Mouse (Mus musculus): Measurements from ENCODE around the gene Cux2. TPM values are rescaled to one million over a fixed set of nuclear protein-coding genes. Genes with fewer than 3 reads are reported as not detected.

Gene Cux2
- polyA plus RNA-seq, 1 experiment from 2014 or later: 4.9 TPM

GRCm38 (mm10) chr5:121832376-121833155, 217.3 kb downstream of the Cux2 start:
- no peak for ATAC-seq (replicated peaks; ENCODE audit: low FRiP score)
- peaks cover 41% of the 10 kb centered on the region for H3K4me1 ChIP-seq (replicated peaks; ENCODE audit: control insufficient read depth, insufficient read depth, low read length)
- no peaks in the 10 kb centered on the region for H3K27me3 ChIP-seq (replicated peaks; ENCODE audit: control insufficient read depth, insufficient read depth, low read length)
- no peak for DNase-seq (ENCODE audit: low spot score)
- H3K27ac ChIP-seq (ENCODE audit: low read depth, low read length): peak overlapping the region; percentile 62; the same call in 1 of the 2 replicates
- H3K9ac ChIP-seq (ENCODE audit: low read depth, low read length): no peak overlapping the region
- H3K4me3 ChIP-seq (ENCODE audit: low read depth, low read length): no peak overlapping the region
- no peaks in the 10 kb centered on the region for H3K9me3 ChIP-seq (ENCODE audit: control insufficient read depth, low read length)
- peaks cover 14% of the 10 kb centered on the region; the same call in 1 of the 2 replicates for H3K36me3 ChIP-seq (ENCODE audit: control insufficient read depth, insufficient read depth, low read length)
- 78% methylated on average over 6 of the region's 6 CpGs for WGBS
- peak overlapping the region; percentile 39 for H3K4me2 ChIP-seq

GRCm38 (mm10) chr5:121831002-121831601, 218.8 kb downstream of the Cux2 start:
- Histone ChIP-seq H3K9me3 (ENCODE audit: control insufficient read depth, low read length) (no peaks in the 10 kb centered on the region), H3K9ac (ENCODE audit: low read depth, low read length) (no peak overlapping the region), H3K27ac (ENCODE audit: low read depth, low read length) (no peak overlapping the region), H3K4me1 (replicated peaks; ENCODE audit: control insufficient read depth, insufficient read depth, low read length) (peaks cover 39% of the 10 kb centered on the region), H3K36me3 (ENCODE audit: control insufficient read depth, insufficient read depth, low read length) (peaks cover 22% of the 10 kb centered on the region), H3K4me3 (ENCODE audit: low read depth, low read length) (no peak overlapping the region), H3K27me3 (replicated peaks; ENCODE audit: control insufficient read depth, insufficient read depth, low read length) (no peaks in the 10 kb centered on the region), H3K4me2 (no peak overlapping the region)
- 88% methylated on average over 6 of the region's 6 CpGs for WGBS
- ATAC-seq (replicated peaks; ENCODE audit: low FRiP score) (no peak), DNase-seq (ENCODE audit: low spot score) (no peak)

- WGBS: 59% methylated on average over 79 of the region's 82 CpGs
- Histone ChIP-seq H3K27ac (ENCODE audit: low read depth, low read length) (no peak overlapping the region), H3K4me1 (replicated peaks; ENCODE audit: control insufficient read depth, insufficient read depth, low read length) (peaks cover 26% of the 10 kb centered on the region), H3K9me3 (ENCODE audit: control insufficient read depth, low read length) (no peaks in the 10 kb centered on the region), H3K4me3 (ENCODE audit: low read depth, low read length) (peak overlapping the region; percentile 23), H3K4me2 (peak overlapping the region; percentile 65), H3K36me3 (ENCODE audit: control insufficient read depth, insufficient read depth, low read length) (peaks cover 34% of the 10 kb centered on the region), H3K27me3 (replicated peaks; ENCODE audit: control insufficient read depth, insufficient read depth, low read length) (no peaks in the 10 kb centered on the region), H3K9ac (ENCODE audit: low read depth, low read length) (no peak overlapping the region)
- DNase-seq (ENCODE audit: low spot score) (no peak), ATAC-seq (replicated peaks; ENCODE audit: low FRiP score) (no peak)
Observed at GRCm38 (mm10) chr5:121828491-121829432, 221.1 kb downstream of the Cux2 start.

- Histone ChIP-seq H3K9me3 (ENCODE audit: control insufficient read depth, low read length) (no peaks in the 10 kb centered on the region), H3K36me3 (ENCODE audit: control insufficient read depth, insufficient read depth, low read length) (peaks cover 34% of the 10 kb centered on the region), H3K4me2 (no peak overlapping the region), H3K4me1 (replicated peaks; ENCODE audit: control insufficient read depth, insufficient read depth, low read length) (peaks cover 18% of the 10 kb centered on the region), H3K4me3 (ENCODE audit: low read depth, low read length) (no peak overlapping the region), H3K27me3 (replicated peaks; ENCODE audit: control insufficient read depth, insufficient read depth, low read length) (no peaks in the 10 kb centered on the region), H3K9ac (ENCODE audit: low read depth, low read length) (no peak overlapping the region), H3K27ac (ENCODE audit: low read depth, low read length) (no peak overlapping the region)
- no peak for DNase-seq (ENCODE audit: low spot score)
- no peak for ATAC-seq (replicated peaks; ENCODE audit: low FRiP score)
- 86% methylated on average over 4 of the region's 4 CpGs for WGBS
Observed at GRCm38 (mm10) chr5:121827876-121828275, 222.0 kb downstream of the Cux2 start.

- H3K27me3 ChIP-seq (replicated peaks; ENCODE audit: control insufficient read depth, insufficient read depth, low read length): no peaks in the 10 kb centered on the region
- no peak for ATAC-seq (replicated peaks; ENCODE audit: low FRiP score)
- peaks cover 9% of the 10 kb centered on the region for H3K4me1 ChIP-seq (replicated peaks; ENCODE audit: control insufficient read depth, insufficient read depth, low read length)
- WGBS: 81% methylated on average over 3 of the region's 3 CpGs
- no peak overlapping the region for H3K4me3 ChIP-seq (ENCODE audit: low read depth, low read length)
- no peak for DNase-seq (ENCODE audit: low spot score)
- H3K4me2 ChIP-seq: no peak overlapping the region
- H3K9me3 ChIP-seq (ENCODE audit: control insufficient read depth, low read length): no peaks in the 10 kb centered on the region
- H3K9ac ChIP-seq (ENCODE audit: low read depth, low read length): no peak overlapping the region
- H3K27ac ChIP-seq (ENCODE audit: low read depth, low read length): no peak overlapping the region
- peaks cover 37% of the 10 kb centered on the region for H3K36me3 ChIP-seq (ENCODE audit: control insufficient read depth, insufficient read depth, low read length)
Observed at GRCm38 (mm10) chr5:121825606-121826005, 224.3 kb downstream of the Cux2 start.

- WGBS: 46% methylated on average over 4 of the region's 4 CpGs
- H3K4me3 ChIP-seq (ENCODE audit: low read depth, low read length): no peak overlapping the region
- peaks cover 50% of the 10 kb centered on the region for H3K36me3 ChIP-seq (ENCODE audit: control insufficient read depth, insufficient read depth, low read length)
- H3K4me1 ChIP-seq (replicated peaks; ENCODE audit: control insufficient read depth, insufficient read depth, low read length): peaks cover 11% of the 10 kb centered on the region
- no peaks in the 10 kb centered on the region for H3K27me3 ChIP-seq (replicated peaks; ENCODE audit: control insufficient read depth, insufficient read depth, low read length)
- ATAC-seq (replicated peaks; ENCODE audit: low FRiP score) (peak; percentile 21), DNase-seq (ENCODE audit: low spot score) (no peak)
- H3K9me3 ChIP-seq (ENCODE audit: control insufficient read depth, low read length): no peaks in the 10 kb centered on the region
- peak overlapping the region; percentile 13; the same call in 1 of the 2 replicates for H3K4me2 ChIP-seq
- peak overlapping the region; percentile 48 for H3K27ac ChIP-seq (ENCODE audit: low read depth, low read length)
- H3K9ac ChIP-seq (ENCODE audit: low read depth, low read length): no peak overlapping the region
Observed at GRCm38 (mm10) chr5:121824121-121824520, 225.8 kb downstream of the Cux2 start.

- WGBS: 85% methylated on average over 1 of the region's 1 CpGs
- Histone ChIP-seq H3K27ac (ENCODE audit: low read depth, low read length) (no peak overlapping the region), H3K4me2 (no peak overlapping the region), H3K9me3 (ENCODE audit: control insufficient read depth, low read length) (no peaks in the 10 kb centered on the region), H3K36me3 (ENCODE audit: control insufficient read depth, insufficient read depth, low read length) (peaks cover 51% of the 10 kb centered on the region), H3K4me3 (ENCODE audit: low read depth, low read length) (no peak overlapping the region), H3K27me3 (replicated peaks; ENCODE audit: control insufficient read depth, insufficient read depth, low read length) (no peaks in the 10 kb centered on the region), H3K4me1 (replicated peaks; ENCODE audit: control insufficient read depth, insufficient read depth, low read length) (peaks cover 11% of the 10 kb centered on the region), H3K9ac (ENCODE audit: low read depth, low read length) (no peak overlapping the region)
- DNase-seq (ENCODE audit: low spot score): no peak
- ATAC-seq (replicated peaks; ENCODE audit: low FRiP score): 0 out of 2 replicates have a peak, but pooled peaks have one; percentile 3
Observed at GRCm38 (mm10) chr5:121823668-121824067, 226.2 kb downstream of the Cux2 start.

GRCm38 (mm10) chr5:121822786-121823505, 227.0 kb downstream of the Cux2 start:
- Histone ChIP-seq H3K4me2 (no peak overlapping the region), H3K27ac (ENCODE audit: low read depth, low read length) (no peak overlapping the region), H3K9ac (ENCODE audit: low read depth, low read length) (no peak overlapping the region), H3K36me3 (ENCODE audit: control insufficient read depth, insufficient read depth, low read length) (peaks cover 50% of the 10 kb centered on the region), H3K4me1 (replicated peaks; ENCODE audit: control insufficient read depth, insufficient read depth, low read length) (peaks cover 11% of the 10 kb centered on the region), H3K27me3 (replicated peaks; ENCODE audit: control insufficient read depth, insufficient read depth, low read length) (no peaks in the 10 kb centered on the region), H3K4me3 (ENCODE audit: low read depth, low read length) (no peak overlapping the region), H3K9me3 (ENCODE audit: control insufficient read depth, low read length) (no peaks in the 10 kb centered on the region)
- 75% methylated on average over 7 of the region's 7 CpGs for WGBS
- no peak for ATAC-seq (replicated peaks; ENCODE audit: low FRiP score)
- peak; percentile 31 for DNase-seq (ENCODE audit: low spot score)
